Mouse (Mus musculus) liver, embryonic 15.5 days (tissue): ENCODE measurements at regions not wholly inside any gene's neighbourhood (a gene's known extent, or its start where the extent isn't known, plus 50 kb on each side); places are given as distances from the start of the nearest gene placed in this dataset.

ENCODE experiments used
- ATAC-seq: fragments of 200-750 bp; cut with Nextera tagmentation; 2 replicates; pipeline ENCODE4 v1.8.0; 2017; ENCODE audit warnings: moderate number of reproducible peaks, mild to moderate bottlenecking, moderate library complexity; ENCODE audit not compliant: insufficient read depth
- H3K27ac ChIP-seq: fragments of 300-500 bp; sonication (generic); replicated peaks from 2 replicates; pipeline ENCODE4 v1.5.1; 2015; ENCODE audit warnings: mild to moderate bottlenecking, inconsistent platforms
- H3K27me3 ChIP-seq: fragments of 300-500 bp; sonication (generic); 2 replicates; pipeline ENCODE4 v1.6.1; 2015; ENCODE audit warnings: mild to moderate bottlenecking, inconsistent platforms
- H3K36me3 ChIP-seq: fragments of 300-500 bp; sonication (generic); replicated peaks from 2 replicates; pipeline ENCODE4 v1.6.1; 2015; ENCODE audit warnings: moderate library complexity, mild to moderate bottlenecking, inconsistent platforms
- H3K4me1 ChIP-seq: fragments of 300-500 bp; sonication (generic); replicated peaks from 2 replicates; pipeline ENCODE4 v1.6.1; 2015; ENCODE audit warnings: inconsistent platforms
- H3K4me2 ChIP-seq: fragments of 300-500 bp; sonication (generic); 2 replicates; pipeline ENCODE4 v1.6.1; 2015; ENCODE audit warnings: moderate library complexity, mild to moderate bottlenecking, inconsistent platforms
- H3K4me3 ChIP-seq: fragments of 300-500 bp; sonication (generic); replicated peaks from 2 replicates; pipeline ENCODE4 v1.5.1; 2015; ENCODE audit warnings: mild to moderate bottlenecking, inconsistent platforms
- H3K9ac ChIP-seq: fragments of 300-500 bp; sonication (generic); 2 replicates; pipeline ENCODE4 v1.6.1; 2015; ENCODE audit warnings: moderate library complexity, mild to moderate bottlenecking, inconsistent platforms
- H3K9me3 ChIP-seq: fragments of 300-500 bp; sonication (generic); replicated peaks from 2 replicates; pipeline ENCODE4 v1.6.1; 2016; ENCODE audit warnings: inconsistent platforms
- WGBS: fragments of 180-500 bp; shearing (Covaris S2); methylation state at CpG from one replicate; pipeline ENCODE4 v1.1.7; 2015; ENCODE audit warnings: mixed read lengths; ENCODE audit not compliant: insufficient replicate concordance; 5-methylcytosine and 5-hydroxymethylcytosine counted together

DNA sequence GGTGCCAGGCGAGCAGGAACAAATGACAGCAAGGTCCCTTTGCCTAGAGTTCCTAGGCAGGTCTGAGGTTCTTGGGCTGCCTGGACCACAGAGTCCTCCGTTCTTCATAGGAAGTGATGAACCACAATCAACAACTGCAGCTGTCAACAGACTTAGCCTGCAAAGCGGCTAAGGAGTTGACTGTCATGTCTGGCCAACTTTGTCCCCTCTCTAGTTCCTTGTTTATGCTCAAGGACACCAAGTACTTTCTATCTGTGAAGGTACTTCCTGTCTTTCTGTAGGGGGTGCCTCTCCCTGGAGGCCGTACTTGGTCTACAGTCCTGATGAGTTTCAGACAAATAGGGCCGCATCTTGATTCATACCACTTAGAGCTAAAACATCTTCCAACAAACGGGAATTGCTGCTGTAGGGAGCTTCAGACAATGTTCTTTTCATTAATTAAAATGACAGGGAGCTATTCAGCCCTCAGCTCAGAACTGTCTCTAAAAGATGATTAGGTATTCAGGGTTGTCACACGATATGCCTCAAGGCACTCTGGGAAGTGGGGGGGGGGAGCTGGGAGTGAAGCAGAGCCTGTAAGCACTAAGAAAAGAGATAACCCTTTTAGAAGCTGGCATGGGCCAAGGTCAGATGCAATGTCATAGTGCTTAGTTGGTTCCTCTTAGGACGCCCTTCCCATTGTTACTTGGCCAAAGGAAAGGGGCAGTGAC lies 299.4 kb downstream of the Fut8 start:
- no peak for ATAC-seq
- no peak overlapping the region for H3K4me2 ChIP-seq
- no peak overlapping the region for H3K4me3 ChIP-seq
- no peak overlapping the region for H3K27ac ChIP-seq
- no peaks in the 10 kb centered on the region for H3K36me3 ChIP-seq
- no peaks in the 10 kb centered on the region for H3K4me1 ChIP-seq
- no peaks in the 10 kb centered on the region for H3K27me3 ChIP-seq
- H3K9me3 ChIP-seq: no peaks in the 10 kb centered on the region
- H3K9ac ChIP-seq: no peak overlapping the region
- WGBS: 23% methylated on average over 8 of the region's 8 CpGs

GRCm38 (mm10) chr12:77539661-77540431 lies 301.9 kb downstream of the Fut8 start:
- H3K9me3 ChIP-seq: no peaks in the 10 kb centered on the region
- no peak overlapping the region for H3K4me3 ChIP-seq
- H3K27ac ChIP-seq: no peak overlapping the region
- no peaks in the 10 kb centered on the region for H3K36me3 ChIP-seq
- no peak overlapping the region for H3K4me2 ChIP-seq
- WGBS: 56% methylated on average over 10 of the region's 10 CpGs
- no peak overlapping the region for H3K9ac ChIP-seq
- no peak for ATAC-seq
- H3K4me1 ChIP-seq: no peaks in the 10 kb centered on the region
- no peaks in the 10 kb centered on the region for H3K27me3 ChIP-seq

GRCm38 (mm10) chr12:77541051-77541765 lies 303.3 kb downstream of the Fut8 start:
- Histone ChIP-seq H3K4me1 (no peaks in the 10 kb centered on the region), H3K27me3 (no peaks in the 10 kb centered on the region), H3K9me3 (no peaks in the 10 kb centered on the region), H3K4me3 (no peak overlapping the region), H3K9ac (no peak overlapping the region), H3K36me3 (no peaks in the 10 kb centered on the region), H3K4me2 (no peak overlapping the region), H3K27ac (no peak overlapping the region)
- ATAC-seq: no peak
- WGBS: 66% methylated on average over 10 of the region's 10 CpGs

GRCm38 (mm10) chr12:77541826-77542225 lies 303.9 kb downstream of the Fut8 start:
- H3K4me2 ChIP-seq: no peak overlapping the region
- no peak for ATAC-seq
- 48% methylated on average over 4 of the region's 4 CpGs for WGBS
- no peaks in the 10 kb centered on the region for H3K36me3 ChIP-seq
- no peaks in the 10 kb centered on the region for H3K27me3 ChIP-seq
- no peak overlapping the region for H3K27ac ChIP-seq
- no peak overlapping the region for H3K9ac ChIP-seq
- H3K4me3 ChIP-seq: no peak overlapping the region
- no peaks in the 10 kb centered on the region for H3K4me1 ChIP-seq
- no peaks in the 10 kb centered on the region for H3K9me3 ChIP-seq

DNA sequence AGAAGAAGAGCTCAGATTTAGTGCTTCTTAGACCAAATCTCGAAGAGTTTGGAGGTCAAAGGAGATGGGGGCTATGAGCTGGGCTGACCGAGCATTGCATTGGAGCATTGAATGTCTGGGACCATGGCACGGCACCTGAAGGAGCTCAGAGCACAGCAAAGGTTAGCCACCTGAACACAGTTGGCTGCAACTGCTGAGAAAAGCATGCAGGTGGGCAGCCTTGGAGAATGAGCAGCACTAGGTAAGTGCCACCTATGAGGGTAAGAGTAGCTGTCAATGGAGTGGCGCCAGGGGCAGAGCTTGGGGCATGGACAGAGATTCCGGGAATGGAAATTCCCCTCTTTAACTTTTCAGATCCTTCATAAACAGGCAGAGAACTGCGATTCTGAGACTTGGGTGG lies 305.7 kb downstream of the Fut8 start:
- WGBS: 51% methylated on average over 6 of the region's 6 CpGs
- H3K27ac ChIP-seq: no peak overlapping the region
- no peaks in the 10 kb centered on the region for H3K4me1 ChIP-seq
- H3K9me3 ChIP-seq: no peaks in the 10 kb centered on the region
- no peaks in the 10 kb centered on the region for H3K36me3 ChIP-seq
- no peak overlapping the region for H3K4me3 ChIP-seq
- H3K27me3 ChIP-seq: no peaks in the 10 kb centered on the region
- no peak for ATAC-seq
- H3K4me2 ChIP-seq: no peak overlapping the region
- H3K9ac ChIP-seq: no peak overlapping the region

DNA sequence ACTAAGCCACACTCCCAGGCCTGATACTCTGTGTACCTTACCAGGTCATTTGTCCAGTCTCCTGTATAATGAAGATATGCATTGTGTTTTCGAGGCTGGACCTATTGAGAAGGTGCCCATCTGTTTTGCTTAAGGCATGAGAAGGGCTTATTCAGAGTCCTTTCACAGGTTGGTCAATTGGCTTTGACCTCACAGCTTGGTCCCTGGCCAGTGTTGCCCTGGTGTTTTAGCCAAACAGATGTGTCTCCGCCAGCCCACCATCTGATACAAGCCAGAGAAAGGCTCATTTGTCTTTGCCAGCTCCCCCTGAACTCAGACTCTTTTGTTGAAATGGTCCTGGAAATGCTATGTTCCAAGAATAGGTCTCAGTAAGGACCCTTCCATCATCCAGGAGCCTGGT lies 308.2 kb downstream of the Fut8 start:
- H3K9me3 ChIP-seq: no peaks in the 10 kb centered on the region
- ATAC-seq: no peak
- H3K4me2 ChIP-seq: no peak overlapping the region
- H3K36me3 ChIP-seq: no peaks in the 10 kb centered on the region
- H3K4me3 ChIP-seq: no peak overlapping the region
- 57% methylated on average over 2 of the region's 2 CpGs for WGBS
- H3K4me1 ChIP-seq: no peaks in the 10 kb centered on the region
- H3K27me3 ChIP-seq: no peaks in the 10 kb centered on the region
- H3K9ac ChIP-seq: no peak overlapping the region
- H3K27ac ChIP-seq: no peak overlapping the region

GRCm38 (mm10) chr12:77568286-77568685 lies 330.4 kb downstream of the Fut8 start:
- H3K27ac ChIP-seq: no peak overlapping the region
- WGBS: 3% methylated on average over 3 of the region's 3 CpGs
- H3K4me3 ChIP-seq: no peak overlapping the region
- no peaks in the 10 kb centered on the region for H3K27me3 ChIP-seq
- H3K36me3 ChIP-seq: no peaks in the 10 kb centered on the region
- H3K4me1 ChIP-seq: no peaks in the 10 kb centered on the region
- no peak overlapping the region for H3K9ac ChIP-seq
- H3K9me3 ChIP-seq: no peaks in the 10 kb centered on the region
- no peak overlapping the region for H3K4me2 ChIP-seq
- ATAC-seq: no peak

DNA sequence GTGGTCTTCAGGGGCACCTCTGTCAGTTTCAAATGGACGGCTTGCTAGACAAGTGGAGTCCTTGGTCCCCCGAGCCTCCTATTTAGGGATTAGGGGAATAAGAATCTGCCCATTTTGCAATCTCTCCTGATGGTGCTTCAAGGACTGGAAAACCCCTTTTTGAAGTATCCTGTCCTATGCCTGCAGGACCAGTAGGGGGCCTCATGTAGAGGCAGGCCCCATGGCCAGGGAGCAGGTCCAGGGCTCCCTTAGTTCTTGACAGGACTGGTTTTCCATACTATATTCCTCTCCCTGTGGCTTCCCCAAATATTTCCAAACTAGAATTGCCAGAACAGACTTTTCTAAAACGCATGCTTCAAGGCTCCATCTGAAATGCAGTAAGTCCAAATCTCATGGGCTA lies 332.6 kb downstream of the Fut8 start:
- Histone ChIP-seq H3K27ac (no peak overlapping the region), H3K27me3 (no peaks in the 10 kb centered on the region), H3K4me2 (no peak overlapping the region), H3K9me3 (no peaks in the 10 kb centered on the region), H3K36me3 (no peaks in the 10 kb centered on the region), H3K4me3 (no peak overlapping the region), H3K4me1 (no peaks in the 10 kb centered on the region), H3K9ac (no peak overlapping the region)
- ATAC-seq: no peak
- WGBS: 63% methylated on average over 3 of the region's 3 CpGs

- no peak overlapping the region for H3K27ac ChIP-seq
- no peaks in the 10 kb centered on the region for H3K4me1 ChIP-seq
- H3K27me3 ChIP-seq: no peaks in the 10 kb centered on the region
- H3K4me3 ChIP-seq: no peak overlapping the region
- no peak overlapping the region for H3K9ac ChIP-seq
- H3K36me3 ChIP-seq: no peaks in the 10 kb centered on the region
- H3K9me3 ChIP-seq: no peaks in the 10 kb centered on the region
- ATAC-seq: no peak
- WGBS: 65% methylated on average over 5 of the region's 5 CpGs
- no peak overlapping the region for H3K4me2 ChIP-seq
Measured at GRCm38 (mm10) chr12:77571071-77571470, 333.1 kb downstream of the Fut8 start.

GRCm38 (mm10) chr12:77575046-77575445 lies 337.1 kb downstream of the Fut8 start:
- no peak overlapping the region for H3K27ac ChIP-seq
- no peak overlapping the region for H3K4me3 ChIP-seq
- no peaks in the 10 kb centered on the region for H3K27me3 ChIP-seq
- H3K9ac ChIP-seq: no peak overlapping the region
- no peaks in the 10 kb centered on the region for H3K9me3 ChIP-seq
- H3K4me1 ChIP-seq: no peaks in the 10 kb centered on the region
- no peaks in the 10 kb centered on the region for H3K36me3 ChIP-seq
- 37% methylated on average over 3 of the region's 3 CpGs for WGBS
- no peak for ATAC-seq
- H3K4me2 ChIP-seq: no peak overlapping the region

DNA sequence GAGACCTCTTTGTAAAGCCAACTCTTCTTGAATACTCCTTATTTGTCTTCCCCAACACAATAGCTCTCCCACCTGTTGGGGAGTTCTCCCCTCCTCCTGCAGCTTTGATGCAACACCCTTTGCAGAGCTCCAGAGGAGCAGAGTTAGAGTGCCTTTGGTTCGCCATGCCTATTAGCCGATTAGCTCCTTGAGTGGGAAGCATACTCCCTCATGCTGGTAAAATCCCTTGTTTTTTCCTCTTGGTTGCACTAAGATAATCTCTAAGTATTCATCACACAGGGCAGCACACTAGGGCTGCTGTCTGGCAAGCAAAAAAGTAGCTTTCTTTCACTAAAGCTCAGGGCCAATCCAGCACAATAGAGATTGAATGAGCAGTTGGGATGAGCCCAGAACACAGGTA lies 350.4 kb downstream of the Fut8 start:
- no peaks in the 10 kb centered on the region for H3K4me1 ChIP-seq
- no peak overlapping the region for H3K27ac ChIP-seq
- no peaks in the 10 kb centered on the region for H3K27me3 ChIP-seq
- H3K9me3 ChIP-seq: no peaks in the 10 kb centered on the region
- no peaks in the 10 kb centered on the region for H3K36me3 ChIP-seq
- ATAC-seq: no peak
- no peak overlapping the region for H3K4me3 ChIP-seq
- 63% methylated on average over 2 of the region's 2 CpGs for WGBS
- no peak overlapping the region for H3K9ac ChIP-seq
- no peak overlapping the region for H3K4me2 ChIP-seq
